Comparison of ENCODE assay signal across 29 mouse cellular contexts in genomic region chr1:61711523-61711922, GRCm38 (mm10).
"Had no signal": no experiment of that assay in that cellular context is flagged by ENCODE, and none has a peak within 500 bp of the region (broad histone marks: within the 10 kb centered on the region; RNA-seq: fewer than 3 reads in every experiment).

No protein-coding gene starts in this region.

- H3K27me3 ChIP-seq: embryonic facial prominence, embryonic 12.5 days; embryonic facial prominence, embryonic 13.5 days; embryonic facial prominence, embryonic 15.5 days; forebrain, embryonic 12.5 days; forebrain, embryonic 13.5 days; forebrain, embryonic 15.5 days had no signal

- H3K9ac ChIP-seq: embryonic facial prominence, embryonic 12.5 days; embryonic facial prominence, embryonic 13.5 days; embryonic facial prominence, embryonic 15.5 days; forebrain, embryonic 12.5 days; forebrain, embryonic 13.5 days; forebrain, embryonic 15.5 days; forebrain, postnatal 0 days had no signal

- ATAC-seq: forebrain, embryonic 13.5 days; forebrain, embryonic 14.5 days; forebrain, embryonic 15.5 days; forebrain, embryonic 16.5 days; forebrain, postnatal 0 days had no signal

- H3K4me1 ChIP-seq: embryonic facial prominence, embryonic 15.5 days; forebrain, embryonic 12.5 days; forebrain, embryonic 13.5 days; forebrain, embryonic 15.5 days had no signal

- DNase-seq: cerebellum, adult 2 months; cerebellum, adult 8-10 months; cerebellum, adult 9-10 months; cerebellum, adult 9-11 months; cerebellum, postnatal 10 days; cerebellum, postnatal 14 days; cerebellum, postnatal 25 days; cerebellum, postnatal 36 days; embryo, embryonic 11 days; forebrain, postnatal 0 days; gastrocnemius, adult 2 months; gastrocnemius, postnatal 10 days; gastrocnemius, postnatal 14 days; gastrocnemius, postnatal 25 days; gastrocnemius, postnatal 36 days; heart, adult 11 months; heart, adult 18-20 months; heart, adult 2 months had no signal

- H3K4me2 ChIP-seq: embryonic facial prominence, embryonic 12.5 days; embryonic facial prominence, embryonic 13.5 days; embryonic facial prominence, embryonic 15.5 days; forebrain, embryonic 12.5 days; forebrain, embryonic 13.5 days; forebrain, embryonic 15.5 days had no signal

- H3K36me3 ChIP-seq: embryonic facial prominence, embryonic 10.5 days; embryonic facial prominence, embryonic 12.5 days; embryonic facial prominence, embryonic 13.5 days; embryonic facial prominence, embryonic 15.5 days; forebrain, embryonic 10.5 days; forebrain, embryonic 12.5 days; forebrain, embryonic 15.5 days had no signal

- H3K9me3 ChIP-seq: embryonic facial prominence, embryonic 10.5 days; embryonic facial prominence, embryonic 12.5 days; embryonic facial prominence, embryonic 13.5 days; embryonic facial prominence, embryonic 15.5 days; forebrain, embryonic 10.5 days; forebrain, embryonic 12.5 days; forebrain, embryonic 13.5 days; forebrain, embryonic 15.5 days had no signal

- H3K4me3 ChIP-seq: embryonic facial prominence, embryonic 10.5 days; embryonic facial prominence, embryonic 12.5 days; embryonic facial prominence, embryonic 13.5 days; embryonic facial prominence, embryonic 15.5 days; erythroblast, embryonic 14.5 days; forebrain, embryonic 10.5 days; forebrain, embryonic 12.5 days; forebrain, embryonic 13.5 days; forebrain, embryonic 15.5 days; gastrocnemius, adult 2 months; heart, adult 2 months had no signal

- H3K27ac ChIP-seq: embryonic facial prominence, embryonic 10.5 days; embryonic facial prominence, embryonic 12.5 days; embryonic facial prominence, embryonic 13.5 days; embryonic facial prominence, embryonic 15.5 days; forebrain, embryonic 10.5 days; forebrain, embryonic 12.5 days; forebrain, embryonic 13.5 days; forebrain, embryonic 15.5 days; gastrocnemius, adult 2 months; heart, adult 2 months had no signal
